Mouse (Mus musculus): Measurements from ENCODE around the gene Bend3.
"Not testable (repeated sequence)": the region's sequence is repeated elsewhere in the genome, so short reads cannot be mapped to it uniquely, and the experiment has no call there.

Gene Bend3

DNA sequence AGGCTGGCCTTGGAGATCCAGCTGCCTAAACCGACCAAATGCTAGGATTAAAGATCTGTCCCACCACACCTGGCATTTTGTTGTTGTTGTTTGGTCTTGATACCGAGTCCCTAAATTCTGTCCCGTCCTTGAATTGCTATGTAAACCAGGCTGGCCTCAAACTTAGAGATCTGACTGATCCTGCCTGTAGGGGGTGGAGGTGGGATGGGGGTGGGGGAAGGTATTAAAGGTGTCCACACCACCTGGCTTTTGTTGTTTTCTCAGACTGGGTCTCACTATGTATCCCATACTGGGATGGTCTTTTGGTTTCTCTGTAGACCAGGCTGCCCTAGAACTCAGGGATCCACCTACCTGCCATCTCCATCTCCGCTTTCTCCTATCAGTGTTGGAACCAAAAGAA, 2.5 kb downstream of the Bend3 start:
- DNase-seq = no peak

DNA sequence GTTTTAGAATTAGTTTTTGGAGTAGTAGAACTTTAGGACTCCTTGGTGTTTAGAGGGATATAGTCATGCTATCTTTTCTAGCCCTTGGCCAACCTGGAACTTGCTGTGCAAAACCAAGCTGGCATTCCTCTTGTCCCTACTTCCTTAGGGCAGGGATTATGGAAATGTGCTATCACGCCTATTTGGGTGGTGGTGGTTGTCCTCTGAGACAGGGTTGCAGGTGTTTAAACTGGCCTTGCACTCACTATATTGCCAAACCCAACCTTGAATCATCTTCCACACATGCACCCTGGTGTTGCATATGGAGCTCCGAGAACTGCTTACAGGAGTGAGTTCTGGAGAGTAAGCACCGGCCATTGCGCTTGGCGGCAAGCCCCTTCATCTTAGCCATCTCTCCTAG, 3.4 kb downstream of the Bend3 start:
- DNase-seq = no peak

DNA sequence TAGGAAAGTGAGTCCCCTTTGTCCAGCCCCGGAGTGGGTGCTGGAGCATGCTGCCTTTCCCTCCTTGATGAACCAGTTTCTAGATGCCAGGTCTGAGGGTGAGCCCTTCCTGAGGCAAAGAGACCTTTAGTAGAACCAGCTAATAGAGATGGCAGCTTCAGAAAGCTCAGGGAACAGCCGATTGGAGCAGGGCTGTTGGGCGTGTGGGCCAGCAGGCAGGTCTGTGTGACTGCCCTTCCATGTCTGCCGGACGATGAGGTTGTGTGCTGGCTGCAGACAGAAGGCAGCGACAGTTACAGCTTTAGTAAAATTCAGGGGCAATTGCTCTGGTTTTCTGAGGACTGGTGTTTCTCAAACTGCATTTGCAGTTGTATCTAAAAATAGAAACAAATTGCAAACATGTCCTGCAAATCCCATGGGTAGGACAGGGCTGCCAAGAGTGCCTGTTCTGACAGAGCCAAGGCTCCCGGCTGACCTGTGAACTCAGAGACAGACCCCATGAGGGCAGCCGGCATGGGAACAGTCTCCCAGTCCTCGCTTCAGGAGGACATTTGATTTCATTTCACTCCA, 4.9 kb downstream of the Bend3 start:
- no peak for DNase-seq

DNA sequence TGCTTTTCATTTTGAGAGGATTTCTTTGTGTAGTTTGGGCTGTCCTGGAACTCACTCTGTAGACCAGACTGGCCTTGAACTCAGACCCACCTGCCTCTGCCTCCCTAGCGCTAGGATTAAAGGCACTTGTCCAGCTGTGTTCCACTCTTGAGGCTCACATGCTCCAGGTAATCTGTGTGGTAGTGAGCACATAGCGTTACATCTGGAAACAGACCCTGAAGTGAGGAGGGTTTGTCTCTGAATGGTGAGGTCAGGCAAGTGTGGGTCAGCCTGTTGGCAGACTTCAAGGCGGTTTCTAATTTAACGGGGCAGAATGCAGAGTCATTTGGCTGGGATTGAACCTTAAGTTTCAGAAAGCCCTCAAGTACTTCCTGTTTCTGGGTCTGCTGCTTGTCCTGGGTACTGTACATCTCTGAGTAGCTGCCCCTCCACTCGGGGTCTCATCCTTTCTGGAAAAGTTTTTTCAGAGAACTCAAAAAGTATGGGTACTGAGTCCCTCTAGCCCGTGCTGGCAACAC, 7.2 kb downstream of the Bend3 start:
- DNase-seq = no peak

DNA sequence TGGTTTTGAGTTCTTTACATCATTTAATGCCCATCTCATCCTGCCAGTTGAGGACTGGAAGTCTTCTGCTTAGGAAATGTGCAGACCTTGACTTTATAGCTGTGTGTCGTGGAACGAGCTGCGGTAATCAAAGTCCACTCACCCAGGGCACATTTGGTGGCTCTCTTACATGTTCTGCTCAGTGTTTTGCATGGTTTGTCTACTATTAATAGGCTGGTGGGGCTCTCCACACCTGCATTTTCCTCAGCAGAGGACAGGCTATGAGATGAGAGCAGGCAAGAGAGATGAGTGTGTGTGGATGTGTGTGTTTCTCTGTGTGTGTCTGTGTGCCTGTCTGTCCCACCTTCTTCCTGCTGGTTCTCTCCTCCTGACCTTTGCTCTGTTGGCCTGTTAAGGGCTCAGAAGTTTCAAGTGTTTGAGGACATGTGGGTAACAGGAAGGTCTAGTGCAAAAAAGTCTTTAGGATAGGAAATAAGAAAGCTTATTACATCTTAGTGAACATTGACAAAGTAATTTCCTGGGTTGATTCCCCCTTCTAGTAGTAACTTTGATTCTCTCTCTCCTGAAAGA, 8.9 kb downstream of the Bend3 start:
- no peak for DNase-seq

DNA sequence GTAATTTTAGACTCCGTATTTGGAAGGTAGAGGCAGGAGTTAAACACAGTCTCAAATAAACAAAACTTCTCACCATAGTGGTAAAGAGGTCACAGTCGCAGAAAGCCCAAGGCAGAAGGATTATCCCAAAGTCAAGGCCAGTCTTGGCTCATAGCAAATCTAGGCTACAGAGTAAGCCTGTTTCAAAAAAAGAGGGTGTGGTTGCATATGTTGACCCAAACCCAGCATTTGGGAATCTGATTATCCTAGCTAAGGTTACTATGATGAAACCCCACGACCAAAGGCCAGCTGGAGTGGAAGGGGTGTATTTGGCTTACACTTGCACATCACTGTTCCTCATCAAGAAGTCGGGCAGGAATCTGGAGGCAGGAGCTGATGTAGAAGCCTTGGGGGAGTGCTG, 9.6 kb downstream of the Bend3 start:
- DNase-seq = no peak

DNA sequence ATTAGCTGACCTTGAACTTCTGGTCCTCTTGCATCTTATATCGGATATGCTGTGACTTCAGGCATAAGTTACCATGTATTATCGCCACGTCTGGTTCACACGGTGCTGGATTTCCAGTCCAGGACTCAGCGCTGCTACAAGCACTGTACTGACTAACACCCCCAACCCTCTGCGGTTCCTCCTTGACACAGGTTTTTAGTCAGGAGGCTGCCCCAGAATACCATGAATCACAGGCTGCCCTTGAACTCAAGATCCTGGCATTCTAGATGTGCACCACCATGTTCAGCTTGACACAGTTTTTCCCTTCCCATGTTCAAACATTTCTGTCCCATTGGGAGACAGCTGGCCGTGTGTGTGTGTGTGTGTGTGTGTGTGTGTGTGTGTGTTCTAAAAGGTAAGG, 10.5 kb downstream of the Bend3 start:
- no peak for DNase-seq

DNA sequence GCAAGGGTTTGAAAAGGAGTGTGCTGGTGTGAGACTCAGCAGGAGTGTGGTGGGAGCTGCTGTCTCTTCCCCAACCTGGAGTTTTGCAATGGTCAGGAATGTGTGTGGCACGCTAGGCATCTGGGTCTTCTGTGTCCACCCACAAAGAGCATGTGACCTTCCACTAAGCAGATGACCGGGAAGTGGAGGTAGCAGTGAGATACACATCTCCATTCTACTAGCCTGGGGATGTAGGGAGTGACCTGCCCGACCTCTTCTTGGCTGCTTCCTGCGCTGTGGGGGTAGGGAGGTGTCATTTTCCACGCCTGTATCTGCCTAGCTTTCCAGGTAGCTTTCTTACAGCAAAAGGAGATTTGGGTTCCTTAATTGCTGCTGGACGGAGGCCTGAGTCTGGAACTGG, 10.9 kb downstream of the Bend3 start:
- DNase-seq = no peak

DNA sequence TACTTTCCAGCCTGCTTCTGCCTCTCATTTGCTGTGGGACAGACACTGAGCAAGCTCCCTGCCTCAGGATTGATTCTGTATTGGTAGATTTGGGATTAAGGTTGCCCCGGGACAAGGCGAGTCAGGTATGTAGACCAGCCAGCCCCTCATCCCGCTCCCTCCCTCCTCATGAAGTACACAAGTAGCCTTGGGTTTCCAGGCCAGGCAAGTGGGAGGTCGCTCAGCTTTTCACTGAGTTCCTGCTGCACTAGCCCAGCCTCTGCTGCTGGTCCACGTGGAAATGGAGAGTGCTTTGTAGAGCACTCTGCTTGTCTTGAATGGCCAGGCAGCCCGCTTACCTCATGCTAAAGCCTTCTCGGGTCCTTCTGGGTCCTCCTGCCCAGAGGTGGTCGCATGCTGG, 11.4 kb downstream of the Bend3 start:
- DNase-seq = no peak

DNA sequence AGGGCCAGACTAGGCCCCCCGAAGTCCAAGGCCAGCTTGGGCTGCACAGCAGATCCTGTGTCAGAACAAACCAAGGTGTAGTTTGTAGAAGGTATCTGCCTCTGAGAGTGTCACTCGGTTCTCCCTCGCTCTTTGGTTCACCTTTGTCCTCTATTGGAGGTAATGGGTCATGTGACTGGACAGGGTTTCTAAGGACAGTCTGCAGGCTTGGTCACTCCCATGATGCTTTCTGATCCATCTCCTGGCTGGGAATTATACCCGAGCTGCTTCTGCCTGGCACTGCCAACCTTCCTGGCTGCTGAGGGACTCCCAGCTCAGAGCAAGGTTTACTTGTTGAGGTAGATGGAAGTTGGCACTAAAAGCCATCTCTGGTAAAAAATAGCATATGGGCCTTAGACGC, 12.2 kb downstream of the Bend3 start:
- DNase-seq = no peak

DNA sequence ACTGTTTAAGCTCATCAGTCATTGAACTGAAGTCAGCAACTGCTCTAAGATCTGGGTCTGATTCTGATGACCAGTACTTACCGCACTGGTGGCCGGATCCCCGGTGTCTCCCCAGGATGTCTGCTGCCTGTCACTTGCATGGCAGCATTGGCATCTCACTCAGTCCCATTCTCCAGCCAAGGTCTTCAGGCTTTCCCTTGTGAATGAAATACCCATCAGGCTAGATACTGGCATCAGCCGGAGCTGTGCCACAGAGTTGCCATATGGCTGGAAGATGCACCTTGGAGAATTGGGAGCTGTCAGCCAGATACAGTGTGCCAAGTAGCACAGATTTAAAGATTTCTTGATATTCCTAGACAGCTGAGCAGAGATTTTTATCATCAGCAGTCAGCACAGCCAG, 24.0 kb downstream of the Bend3 start:
- no peak for DNase-seq

DNA sequence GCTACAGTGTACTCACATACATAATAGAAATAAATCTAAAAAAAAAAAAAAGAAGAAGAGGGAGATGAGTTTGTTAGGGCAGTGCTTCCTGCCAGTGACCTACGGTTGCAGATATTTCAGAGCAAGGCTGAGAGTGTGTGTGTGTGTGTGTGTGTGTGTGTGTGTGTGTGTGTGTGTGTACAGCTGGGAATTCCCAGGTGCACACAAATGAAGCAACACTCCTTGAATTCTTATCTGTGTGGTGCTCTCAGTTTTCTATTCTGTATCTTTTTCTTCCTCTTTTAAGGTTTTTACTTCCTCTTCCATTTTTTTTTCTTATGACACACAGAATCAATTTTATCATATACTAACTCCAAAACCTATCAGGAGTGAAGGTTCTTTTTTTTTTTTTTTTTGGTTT, 25.7 kb downstream of the Bend3 start:
- no peak for DNase-seq

DNA sequence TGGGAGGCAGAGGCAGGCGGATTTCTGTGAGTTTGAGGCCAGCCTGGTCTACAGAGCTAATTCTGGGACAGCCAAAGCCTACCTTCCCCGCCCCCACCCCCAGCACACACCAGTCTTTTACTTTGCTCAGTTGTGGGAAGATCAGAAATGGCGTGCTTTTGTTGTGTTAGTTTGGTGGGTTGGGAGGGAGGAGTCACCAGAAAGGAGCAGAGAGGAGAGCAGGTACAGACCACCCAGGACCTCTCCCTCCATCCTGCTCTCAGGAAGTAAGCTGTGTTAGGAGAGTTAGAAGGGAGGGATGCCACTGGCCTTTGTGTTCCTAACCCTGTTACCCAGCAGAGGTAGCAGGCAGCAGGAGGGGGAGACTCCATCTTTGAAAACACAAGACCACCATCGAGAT, 28.4 kb downstream of the Bend3 start:
- no peak for DNase-seq

DNA sequence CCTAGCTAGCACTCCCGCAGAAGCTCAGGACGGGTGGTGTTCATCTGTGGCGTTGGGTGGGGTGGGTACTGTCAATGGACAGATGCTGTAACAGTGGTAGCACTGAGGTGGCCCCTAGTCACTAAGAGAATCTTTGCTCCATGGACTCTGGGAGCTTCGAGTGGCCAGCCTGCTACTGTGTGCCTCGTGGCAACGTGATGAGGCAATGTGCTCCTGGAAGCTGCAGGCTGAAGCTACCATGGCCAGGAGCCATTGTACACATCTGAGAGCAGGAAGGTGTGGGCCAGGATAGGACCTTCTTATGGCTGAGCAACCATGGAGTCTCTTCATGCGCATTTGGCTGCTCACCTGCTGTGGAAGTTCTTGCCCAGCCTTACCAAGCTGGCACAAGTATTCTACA, 30.6 kb downstream of the Bend3 start:
- no peak for DNase-seq

DNA sequence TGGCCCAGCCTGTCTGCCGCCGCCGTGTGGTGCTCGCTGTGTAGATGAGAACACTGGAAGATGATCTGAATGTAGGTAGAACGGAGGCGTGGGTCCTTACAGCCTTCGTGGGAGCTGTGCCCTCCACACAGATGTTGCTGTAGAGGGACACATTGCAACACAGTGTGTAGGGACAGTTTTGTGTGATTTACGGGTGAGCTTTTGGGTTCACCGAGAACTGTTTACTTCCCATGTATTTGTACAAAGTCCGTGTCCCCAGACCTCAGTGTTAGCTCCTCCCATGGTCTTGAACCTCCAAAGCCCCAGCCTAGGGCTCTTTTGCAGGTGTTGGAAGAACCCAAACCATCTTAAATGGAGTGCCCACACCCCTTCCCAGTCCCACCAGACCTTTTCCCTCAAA, 34.3 kb downstream of the Bend3 start:
- no peak for DNase-seq

DNA sequence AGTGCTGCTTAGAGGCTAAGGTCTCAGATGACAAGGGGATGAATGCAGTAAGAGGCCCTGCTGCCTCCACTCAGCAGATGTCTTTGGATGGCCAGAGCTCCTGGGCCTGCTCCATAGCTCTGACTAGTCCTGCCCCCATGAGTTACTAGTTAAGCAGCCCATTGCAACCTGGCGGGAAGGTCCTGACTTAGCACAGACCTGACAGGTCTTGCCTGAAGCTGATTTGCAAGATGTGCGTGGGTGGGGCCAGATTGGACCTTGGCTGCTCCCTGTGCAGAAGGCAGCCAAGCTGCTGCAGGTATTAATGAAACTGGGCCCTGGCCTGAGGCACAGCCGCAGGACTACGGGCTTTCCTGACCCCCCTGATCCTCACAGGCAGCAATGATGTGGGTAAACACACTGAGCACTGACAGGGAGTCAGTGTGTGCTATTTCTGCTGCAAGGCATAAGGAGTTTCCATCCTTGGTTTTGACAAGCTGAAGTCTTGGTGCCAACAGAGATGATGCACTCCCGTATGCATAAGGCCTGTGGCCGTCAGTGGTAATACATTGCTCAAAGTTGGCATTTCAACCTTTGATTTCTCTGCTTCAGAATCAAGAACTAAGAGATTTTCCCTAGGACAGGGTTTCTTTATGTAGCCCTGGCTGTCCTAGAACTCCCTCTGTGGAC, 38.5 kb downstream of the Bend3 start:
- DNase-seq = no peak

DNA sequence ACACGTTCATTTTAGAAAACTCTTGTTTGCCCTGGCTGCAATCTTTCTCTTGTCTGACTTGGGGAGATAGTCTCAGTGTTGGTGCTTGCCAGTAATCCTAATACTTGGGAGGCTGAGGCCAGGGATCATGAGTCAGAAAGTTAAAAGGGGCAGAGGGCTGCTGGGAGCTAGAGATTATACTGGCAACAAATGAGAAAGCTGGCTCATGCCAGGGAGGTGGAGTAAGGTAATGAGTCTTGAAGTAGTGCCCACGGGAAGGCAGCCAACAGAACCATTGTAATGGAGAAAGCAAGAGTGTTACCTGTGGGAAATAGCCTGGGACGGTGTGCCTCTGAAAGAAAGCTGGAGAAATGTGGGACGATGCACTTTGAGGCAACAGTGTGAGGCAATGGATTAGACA, 39.2 kb downstream of the Bend3 start:
- DNase-seq = no peak

DNA sequence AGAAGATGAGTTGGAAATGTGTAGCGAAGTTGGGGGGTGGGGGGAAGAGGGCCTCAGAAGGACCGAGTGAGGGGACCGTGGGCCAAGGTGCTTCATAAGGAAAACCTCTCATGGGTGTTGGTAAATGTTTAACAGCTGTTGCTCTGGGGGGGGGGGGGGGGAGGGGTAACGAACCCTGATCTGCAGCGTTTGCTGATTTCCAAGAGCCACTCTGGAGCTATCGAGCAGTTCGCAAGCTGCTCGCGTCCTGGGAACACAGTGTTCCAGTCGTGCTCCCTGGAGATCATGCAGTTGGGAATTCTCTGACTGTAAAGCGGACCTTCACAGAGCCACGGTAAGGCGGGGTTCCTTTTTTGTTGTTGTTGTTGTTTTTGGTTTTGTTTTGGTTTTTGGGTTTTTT, 39.7 kb downstream of the Bend3 start:
- DNase-seq = no peak

DNA sequence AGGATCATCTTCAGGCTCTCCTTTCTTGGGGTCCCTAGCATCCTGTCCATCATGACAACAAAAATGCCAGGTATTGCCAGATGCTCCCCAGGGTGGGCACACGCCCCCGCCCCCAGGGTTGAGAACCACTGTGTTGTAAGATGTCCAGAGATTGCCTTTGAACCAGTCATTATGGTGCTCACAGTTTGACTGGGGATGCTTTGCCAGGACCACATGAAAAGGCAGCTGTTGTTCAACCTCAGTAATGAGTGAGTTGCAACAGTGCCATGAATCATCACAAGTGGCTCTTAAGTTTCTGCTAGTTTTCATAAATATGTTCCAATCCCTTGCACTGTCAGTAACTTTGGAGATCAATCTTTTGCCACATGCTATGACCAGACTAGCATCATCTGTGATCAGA, 41.3 kb downstream of the Bend3 start:
- DNase-seq = no peak

DNA sequence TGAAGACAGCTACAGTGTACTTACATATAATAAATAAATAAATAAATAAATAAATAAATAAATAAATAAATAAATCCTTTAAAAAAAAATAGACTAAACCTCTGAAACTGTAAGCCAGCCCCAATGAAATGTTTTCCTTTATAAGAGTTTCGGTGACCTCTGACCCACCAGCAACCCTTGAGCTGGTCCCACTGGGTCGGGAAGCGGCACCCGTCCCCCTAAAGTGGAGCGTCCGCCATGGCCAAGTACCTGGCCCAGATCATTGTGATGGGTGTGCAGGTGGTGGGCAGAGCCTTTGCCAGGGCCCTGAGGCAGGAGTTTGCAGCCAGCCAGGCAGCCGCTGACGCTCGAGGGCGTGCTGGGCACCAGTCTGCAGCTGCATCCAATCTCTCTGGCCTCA, 45.3 kb downstream of the Bend3 start, which contains the start of gene Gm9803:
Gene Gm9803 (plus strand): TSS at position 154 of the 400 bp plus-strand sequence.
- DNase-seq = not testable (repeated sequence)

DNA sequence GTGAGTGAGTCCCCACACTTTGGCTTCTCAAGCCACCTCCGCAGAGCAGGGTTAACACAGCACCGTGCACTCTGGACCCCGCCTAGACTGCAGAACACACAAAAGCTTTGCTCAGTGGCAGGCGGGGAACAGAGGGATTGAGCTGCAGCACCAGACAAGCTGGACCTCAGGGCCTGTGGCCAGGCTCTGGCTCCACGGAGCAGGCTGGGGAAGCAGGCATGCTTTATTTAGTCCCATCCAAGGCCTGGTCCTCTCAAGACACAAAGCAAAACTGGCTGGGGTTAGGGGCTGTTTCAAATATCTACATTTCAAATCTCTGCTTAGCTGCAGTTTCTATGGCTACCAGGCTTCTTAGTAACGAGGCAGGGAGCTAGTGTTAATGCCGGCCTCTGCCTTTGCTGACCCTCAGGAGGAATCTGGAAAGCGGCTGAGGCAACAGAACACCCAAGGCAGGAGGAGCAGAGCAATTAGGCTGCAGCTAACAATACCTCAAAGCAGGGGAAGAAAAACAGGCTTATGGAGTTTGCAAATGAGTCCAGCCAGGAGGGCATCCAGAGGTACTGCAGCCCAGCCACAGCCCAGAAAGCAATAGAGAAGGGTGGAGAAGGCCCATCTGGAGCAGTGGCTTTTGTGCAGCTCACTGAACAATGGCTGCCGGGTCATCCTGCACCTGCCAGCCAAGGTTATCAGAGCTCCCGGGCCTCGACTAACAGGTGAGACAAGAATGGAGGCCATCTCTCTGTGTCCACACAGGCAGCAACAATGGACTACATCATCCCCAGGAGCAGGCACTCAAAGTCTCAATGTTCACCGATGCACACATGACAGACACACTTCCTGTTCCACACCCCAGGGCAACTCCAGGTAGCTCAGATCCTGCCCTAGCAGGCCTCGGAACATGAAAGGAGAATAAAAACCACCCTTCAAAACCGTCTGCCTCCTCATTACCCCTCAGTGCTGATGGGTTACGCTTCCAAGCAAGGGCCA, 48.9 kb downstream of the Bend3 start:
- no peak for DNase-seq

DNA sequence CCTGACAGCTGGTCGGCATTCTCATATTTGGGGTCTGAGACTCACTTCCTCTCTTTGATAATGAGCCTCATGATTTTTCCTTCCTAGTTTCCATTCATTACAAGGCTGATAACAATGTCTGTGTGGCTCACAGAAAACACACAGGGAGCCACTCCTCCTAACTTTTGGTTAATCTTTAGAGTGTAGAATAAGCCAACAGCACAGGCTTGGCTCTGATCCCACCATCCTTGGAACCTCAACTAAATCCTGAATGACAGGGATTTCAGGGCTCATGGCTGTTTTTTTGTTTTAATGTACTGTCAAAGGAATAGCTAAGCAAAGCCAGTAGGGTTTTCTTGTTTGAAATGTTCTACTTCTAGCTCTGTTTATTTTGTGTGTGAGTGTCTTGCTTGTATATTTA, 55.8 kb downstream of the Bend3 start:
- no peak for DNase-seq

DNA sequence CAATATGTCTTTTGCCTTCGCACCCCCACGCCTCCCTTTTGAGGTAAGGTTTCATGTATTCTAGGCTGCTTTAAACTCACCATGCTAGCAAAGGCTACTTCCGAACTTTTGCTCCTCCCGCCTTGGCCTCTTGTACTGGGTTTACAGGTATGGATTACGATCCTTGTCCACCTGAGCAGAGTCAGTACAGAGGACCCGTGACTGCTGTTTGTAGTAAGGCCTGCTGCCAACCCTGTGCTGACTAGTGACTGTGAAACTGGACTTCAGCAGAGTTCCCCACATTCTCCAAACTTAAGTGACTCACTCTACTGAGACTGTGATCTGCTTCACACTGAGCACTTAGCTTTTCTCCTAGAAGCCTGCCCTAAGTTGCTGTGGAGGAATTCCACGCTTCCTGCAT, 59.0 kb downstream of the Bend3 start:
- no peak for DNase-seq
